Mouse (Mus musculus): Measurements from ENCODE around the gene Lrrc27.

The Lrrc27 gene

DNA sequence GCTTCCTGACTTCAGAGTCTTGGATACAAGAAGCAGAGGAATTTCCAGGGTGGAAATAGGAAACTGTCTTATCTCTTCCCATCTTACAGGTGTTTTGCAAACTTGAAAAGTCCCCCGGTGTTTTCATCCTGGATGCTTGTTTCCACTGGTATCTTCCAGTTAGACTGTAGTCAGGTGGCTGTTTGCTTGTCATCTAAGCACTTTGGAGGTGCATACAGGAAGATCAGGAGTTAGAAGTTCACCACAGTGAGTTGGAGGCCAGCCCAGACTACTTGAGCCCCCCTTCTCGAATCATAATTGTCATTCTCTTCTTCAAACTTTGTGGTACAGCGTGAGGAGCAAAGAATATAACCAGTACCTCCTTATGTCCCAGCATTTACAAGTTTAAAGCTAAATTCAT, 1.4 kb downstream of the Lrrc27 start:
- DNase-seq (ENCODE audit: low read depth in 2 of 2, low spot score in 2 of 2), result no peak

DNA sequence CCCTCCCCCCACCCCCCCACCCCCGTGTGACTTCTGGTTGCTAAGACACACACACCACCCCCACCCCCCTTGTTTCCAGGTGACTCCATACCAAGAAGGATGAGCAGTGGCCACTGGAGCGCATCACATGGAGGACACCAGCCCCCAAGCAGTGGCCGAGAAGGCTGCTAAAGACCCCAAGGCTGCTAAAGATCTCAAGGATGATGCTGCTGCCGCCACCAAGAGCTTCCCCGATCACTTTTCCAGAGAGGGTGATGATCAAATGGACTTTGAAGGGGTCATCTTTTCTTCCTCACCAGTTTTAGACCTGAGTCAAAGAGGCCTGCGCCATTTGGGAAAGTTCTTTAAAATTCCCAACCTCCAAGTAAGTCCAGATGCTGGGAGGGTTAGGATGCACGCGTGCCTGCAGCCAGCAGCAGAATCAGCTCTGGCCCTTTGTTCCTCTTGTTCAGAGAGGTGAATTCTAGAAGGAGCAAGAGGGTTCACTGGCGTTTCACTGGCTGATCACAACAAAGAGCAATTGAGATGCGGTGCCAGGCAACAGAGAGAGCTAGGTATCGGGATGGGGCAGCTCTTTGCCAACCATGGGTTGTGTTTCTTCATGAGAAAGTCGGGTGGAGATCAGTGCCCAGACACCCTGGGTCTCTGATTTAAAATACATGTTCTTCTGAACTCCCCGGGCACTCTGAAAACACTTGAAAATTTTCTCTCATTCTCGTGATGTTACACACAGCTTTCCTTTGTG, 2.0 kb downstream of the Lrrc27 start:
- DNase-seq (ENCODE audit: low read depth in 2 of 2, low spot score in 2 of 2), result no peak

DNA sequence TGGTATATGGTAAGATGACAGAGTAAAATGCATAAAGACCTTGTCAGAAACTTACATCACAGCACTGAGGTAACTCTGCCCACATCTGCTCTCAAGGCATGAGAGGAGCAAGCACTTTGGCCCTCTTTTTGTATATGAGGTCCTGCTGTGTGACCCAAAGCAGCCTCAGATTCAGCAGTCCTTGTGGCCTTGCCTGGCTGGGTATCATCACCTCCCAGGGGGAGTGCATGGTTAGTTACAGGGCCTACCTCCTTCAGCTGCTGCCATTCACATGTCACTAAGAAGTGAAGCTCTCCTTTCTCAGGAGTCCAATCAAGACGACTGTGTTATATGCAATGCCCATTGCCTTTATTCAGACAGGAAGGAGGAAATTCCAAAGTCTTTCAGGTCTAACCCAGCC, 2.7 kb downstream of the Lrrc27 start:
- DNase-seq (ENCODE audit: low read depth in 2 of 2, low spot score in 2 of 2), result no peak

GRCm38 (mm10) chr7:139215946-139216345, 3.2 kb downstream of the Lrrc27 start:
- DNase-seq (ENCODE audit: low read depth in 2 of 2, low spot score in 2 of 2), result no peak

GRCm38 (mm10) chr7:139216464-139216863, 3.7 kb downstream of the Lrrc27 start:
- DNase-seq (ENCODE audit: low read depth in 2 of 2, low spot score in 2 of 2), result no peak

- DNase-seq (ENCODE audit: low read depth in 2 of 2, low spot score in 2 of 2), result no peak
Observed at GRCm38 (mm10) chr7:139217046-139217445, 4.3 kb downstream of the Lrrc27 start.

GRCm38 (mm10) chr7:139218641-139219415, 6.0 kb downstream of the Lrrc27 start:
- DNase-seq (ENCODE audit: low read depth in 2 of 2, low spot score in 2 of 2), result no peak

- no peak for DNase-seq (ENCODE audit: low read depth in 2 of 2, low spot score in 2 of 2)
Observed at GRCm38 (mm10) chr7:139219486-139219885, 6.7 kb downstream of the Lrrc27 start.

GRCm38 (mm10) chr7:139220303-139220702, 7.5 kb downstream of the Lrrc27 start:
- DNase-seq (ENCODE audit: low read depth in 2 of 2, low spot score in 2 of 2), result no peak

- DNase-seq (ENCODE audit: low read depth in 2 of 2, low spot score in 2 of 2), result no peak
Observed at GRCm38 (mm10) chr7:139221072-139221471, 8.3 kb downstream of the Lrrc27 start.

- DNase-seq (ENCODE audit: low read depth in 2 of 2, low spot score in 2 of 2), result no peak
Observed at GRCm38 (mm10) chr7:139221856-139222255, 9.1 kb downstream of the Lrrc27 start.

DNA sequence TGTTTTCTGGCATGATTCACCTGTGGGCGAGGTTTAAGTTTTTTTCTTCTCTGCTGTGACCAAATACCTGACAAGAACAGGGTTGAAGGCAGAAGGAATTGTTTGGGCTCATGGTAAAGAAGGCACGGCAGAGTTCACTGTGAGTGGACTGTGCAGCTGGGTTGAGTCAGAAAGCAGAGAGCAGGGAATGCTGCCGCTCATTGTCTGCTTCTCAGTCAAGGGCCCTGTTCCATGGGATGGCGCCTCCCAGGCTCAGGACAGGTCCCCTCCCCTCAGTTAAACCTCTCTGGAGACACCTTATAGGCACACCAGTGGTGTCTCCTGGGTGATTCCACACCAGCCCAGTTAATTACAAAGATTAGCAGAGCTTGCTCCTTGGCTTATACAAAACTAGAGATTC, 9.6 kb downstream of the Lrrc27 start:
- DNase-seq (ENCODE audit: low read depth in 2 of 2, low spot score in 2 of 2), result no peak

GRCm38 (mm10) chr7:139224070-139224469, 11.3 kb downstream of the Lrrc27 start:
- DNase-seq (ENCODE audit: low read depth in 2 of 2, low spot score in 2 of 2), result no peak

GRCm38 (mm10) chr7:139224725-139225124, 11.9 kb downstream of the Lrrc27 start:
- peak in 1 of 2 experiments; percentile 30 for DNase-seq (ENCODE audit: low read depth in 2 of 2, low spot score in 2 of 2)

DNA sequence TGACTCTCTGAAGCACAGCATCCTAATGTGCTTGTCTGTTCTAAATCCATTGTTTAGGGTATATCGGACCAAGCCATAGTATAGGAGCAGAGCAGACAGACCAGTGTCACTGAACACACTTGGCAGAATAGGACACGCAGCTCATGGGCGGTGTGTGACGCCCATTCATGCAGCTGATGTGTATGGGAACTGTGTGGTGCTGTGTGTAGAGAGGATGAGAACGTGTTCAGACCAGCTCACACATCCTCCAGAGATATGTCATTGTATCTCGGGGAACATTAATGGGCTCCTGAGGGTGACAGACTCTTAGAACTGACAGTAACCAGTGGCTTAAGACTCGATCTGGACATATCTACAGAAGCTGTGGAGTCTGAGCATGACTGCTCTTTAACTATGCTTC, 13.6 kb downstream of the Lrrc27 start:
- no peak for DNase-seq (ENCODE audit: low read depth in 2 of 2, low spot score in 2 of 2)

- DNase-seq (ENCODE audit: low read depth in 2 of 2, low spot score in 2 of 2), result no peak
Observed at GRCm38 (mm10) chr7:139228447-139229171, 15.8 kb downstream of the Lrrc27 start.

DNA sequence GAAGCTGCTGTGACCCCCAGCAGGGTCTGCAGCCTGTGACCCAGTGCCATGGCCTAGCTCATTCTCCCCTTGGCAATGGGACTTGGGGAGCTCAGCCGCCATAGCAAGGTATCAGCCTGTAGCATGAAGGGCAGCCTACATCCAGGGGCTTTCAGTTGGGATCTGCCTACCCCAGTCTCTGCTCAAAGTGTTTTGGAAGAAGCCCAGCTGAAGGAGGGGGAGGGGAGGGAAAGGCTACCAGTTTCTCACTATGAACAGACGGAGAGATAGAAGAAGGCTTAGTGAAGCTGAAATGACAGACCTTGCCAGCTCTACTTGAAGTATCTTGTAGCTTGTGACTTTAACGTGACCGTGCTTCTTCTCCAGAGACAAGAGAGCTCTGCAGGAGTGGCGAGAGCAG, 17.0 kb downstream of the Lrrc27 start:
- no peak for DNase-seq (ENCODE audit: low read depth in 2 of 2, low spot score in 2 of 2)

DNA sequence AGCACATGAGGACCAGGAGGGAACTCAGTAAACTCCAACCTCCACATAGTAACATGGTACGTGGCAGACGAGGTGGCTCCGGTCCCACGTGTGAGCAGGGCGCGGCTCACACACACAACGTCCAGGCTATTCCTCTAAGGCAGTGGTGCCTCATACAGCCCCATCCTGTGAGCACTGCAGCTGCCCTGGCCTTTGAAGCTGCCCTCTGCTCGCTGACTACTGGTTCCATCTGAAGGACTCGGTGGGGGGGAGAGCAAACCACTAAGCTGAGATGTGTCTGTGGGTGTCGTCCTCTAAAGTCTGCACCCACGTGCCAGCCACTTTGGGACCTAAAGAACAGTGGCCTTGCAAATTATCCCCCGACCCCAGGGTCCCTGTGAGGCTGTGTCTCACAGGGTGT, 17.5 kb downstream of the Lrrc27 start:
- DNase-seq (ENCODE audit: low read depth in 2 of 2, low spot score in 2 of 2), result no peak

DNA sequence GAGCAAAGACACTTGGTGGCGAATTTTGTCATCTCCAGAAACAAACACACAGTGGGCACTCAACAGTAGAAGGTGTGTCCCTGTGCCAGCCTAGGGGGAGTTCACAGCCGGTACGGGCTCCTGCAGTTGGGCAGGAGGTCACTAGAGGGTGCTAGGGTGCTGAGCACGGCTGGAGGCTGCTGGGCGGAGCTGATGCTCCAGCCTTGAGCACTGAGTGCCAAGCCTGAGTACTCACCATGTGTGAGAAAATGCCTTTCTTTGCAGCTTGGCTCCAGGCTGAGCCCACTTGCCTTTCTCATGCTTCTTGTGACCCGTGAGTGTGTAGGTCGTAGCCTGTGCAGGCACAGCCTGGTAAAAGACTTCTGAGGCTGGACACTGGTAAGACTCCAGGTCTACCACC, 20.9 kb downstream of the Lrrc27 start:
- peak; percentile 81 to 88 for DNase-seq (ENCODE audit: low read depth in 2 of 2, low spot score in 2 of 2)

- DNase-seq (ENCODE audit: low read depth in 2 of 2, low spot score in 2 of 2), result no peak
Observed at GRCm38 (mm10) chr7:139234426-139235188, 21.8 kb downstream of the Lrrc27 start.

Data from CD8-positive naive resting alpha-beta T cell, adult 2 months (primary cell).